Mouse (Mus musculus): ENCODE results near the gene Cntnap5a.

DNA sequence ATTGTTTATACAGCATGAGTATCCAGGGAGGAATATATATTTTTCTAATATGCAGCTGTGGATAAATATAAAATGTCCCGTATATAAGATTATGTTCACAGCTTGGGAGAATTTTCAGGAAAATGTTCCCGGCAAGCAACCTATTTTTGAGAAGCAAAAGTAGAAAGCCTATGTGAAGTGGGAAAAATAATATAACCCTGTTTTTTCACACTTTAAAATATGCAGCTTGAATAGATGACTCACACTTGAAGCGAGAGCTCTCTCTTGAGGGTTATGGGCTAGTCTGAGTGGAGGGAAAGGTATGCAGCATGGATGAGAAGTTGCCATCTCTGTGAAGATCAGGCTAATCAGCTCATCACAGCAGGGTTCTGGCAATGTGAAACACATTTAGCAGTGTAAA is 261.3 kb downstream of the Cntnap5a start:
- TF ChIP-seq POLR2A (IDR thresholded peaks at IDR 0.05; ENCODE audit: extremely low read depth, insufficient read depth, low read length): no peak
- no peak for TF ChIP-seq CTCF (IDR thresholded peaks at IDR 0.05; ENCODE audit: extremely low read depth, insufficient read depth, low read length)
